Mouse (Mus musculus) CD4-positive, CD25-positive, alpha-beta regulatory T cell, adult 4 months (primary cell): Measurements from ENCODE around the gene Grm8. TPM values are rescaled to one million over a fixed set of nuclear protein-coding genes. Genes with fewer than 3 reads are reported as not detected.

Source experiments
- ATAC-seq: one replicate; pipeline ENCODE4 v1.8.0; 2017
- polyA plus RNA-seq, 2 experiments: library from polyadenylated mRNA; unstranded; fragments of 100-300 nt; shearing (Covaris generic); gene quantifications; one replicate each; pipeline ENCODE4 v1.2.1; 2017

Grm8 gene
- polyA plus RNA-seq: under 1 TPM in 1 of 2 experiments, not detected in 1; 0.51 TPM

DNA sequence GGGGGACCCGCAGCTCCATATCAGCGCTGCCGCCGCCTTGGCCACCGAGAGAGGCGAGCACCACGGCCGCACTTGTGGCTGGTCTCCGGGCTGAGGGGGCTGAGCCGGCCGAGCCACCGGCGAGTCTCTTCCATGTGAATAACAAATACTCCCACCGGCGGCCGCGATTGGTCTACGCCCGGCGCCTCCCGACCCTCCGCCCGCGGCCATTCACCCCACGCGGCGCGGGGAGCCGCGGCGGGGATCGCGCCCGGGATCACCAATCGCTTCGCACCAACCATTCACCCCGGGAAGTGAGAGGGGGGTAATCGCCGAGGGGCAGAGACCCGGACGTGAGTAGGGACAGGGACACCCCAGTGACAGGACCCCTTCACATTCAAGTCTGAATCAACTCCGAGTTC lies at the start of gene Grm8:
Gene Grm8, minus strand, starts transcription at position 178 of the 401 bp plus-strand sequence.
- ATAC-seq: no peak

DNA sequence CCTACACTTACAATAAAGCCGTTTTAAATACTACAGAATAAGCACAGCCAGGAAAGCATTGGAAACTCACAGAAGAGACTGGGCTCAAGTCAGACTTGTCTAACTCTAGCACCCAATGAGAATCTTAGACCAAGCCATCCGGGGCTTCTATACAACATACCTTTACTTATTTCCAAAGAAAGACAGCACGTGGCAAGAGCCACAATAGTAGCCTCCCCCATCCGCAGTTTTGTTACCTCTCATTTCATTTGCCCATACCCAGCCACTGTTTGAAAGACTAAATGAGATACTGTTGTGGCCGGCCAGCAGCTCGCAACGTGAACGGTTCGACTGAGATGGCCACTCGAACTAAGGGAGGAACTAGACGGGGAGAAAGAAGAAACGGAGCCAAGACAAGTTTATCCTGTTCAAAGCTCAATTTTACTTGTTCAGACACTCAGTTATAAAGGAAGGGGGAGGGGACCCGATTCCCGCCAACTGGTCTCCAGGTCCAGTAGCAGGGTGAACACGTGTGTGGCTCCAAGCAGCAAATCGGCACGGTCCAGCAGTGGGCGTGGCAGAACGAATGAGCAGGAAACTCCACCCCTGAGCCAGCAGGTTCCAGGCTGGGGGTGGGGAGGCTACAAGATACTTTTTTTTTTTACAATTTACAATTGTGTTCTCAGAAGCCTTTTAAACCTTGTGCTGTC lies 35.0 kb upstream of the Grm8 start:
- no peak for ATAC-seq

DNA sequence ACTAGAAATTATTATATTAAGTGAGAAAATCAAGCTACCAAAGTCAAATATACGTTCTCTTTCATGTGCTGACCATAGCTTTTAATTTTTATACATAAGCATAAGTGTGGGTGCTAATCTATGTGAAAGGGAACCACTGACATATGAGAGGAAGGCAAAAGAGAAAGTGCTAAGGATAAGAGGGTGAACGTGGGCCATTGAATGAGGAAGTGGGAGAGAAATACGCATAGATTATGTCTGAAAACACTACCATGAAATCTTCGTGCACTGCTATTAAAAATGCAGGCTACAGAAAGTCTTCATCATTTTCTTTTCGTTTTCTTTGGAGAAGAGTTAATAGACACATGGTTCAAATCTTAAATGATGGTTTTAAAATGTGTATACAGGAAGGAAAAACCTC lies 25.4 kb upstream of the Grm8 start:
- no peak for ATAC-seq

DNA sequence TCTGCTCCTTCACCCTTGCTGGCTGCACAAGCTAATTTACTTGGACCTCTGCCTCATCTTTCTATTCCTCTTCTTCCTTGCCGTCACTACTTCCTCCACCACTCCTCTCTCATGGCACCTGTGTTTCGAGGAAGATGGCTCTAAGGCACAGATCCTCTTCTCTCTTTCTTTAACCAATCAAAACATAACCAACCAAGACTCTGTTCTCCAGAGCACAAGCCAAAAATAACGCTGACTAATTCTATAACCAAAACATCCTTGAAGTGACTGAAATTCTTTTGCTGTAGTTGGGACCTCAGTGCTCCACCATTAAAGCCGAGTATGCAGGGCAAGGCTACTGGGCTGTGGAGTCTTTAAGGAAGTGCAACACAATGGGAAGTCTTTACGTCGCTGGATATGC lies 11.5 kb upstream of the Grm8 start:
- no peak for ATAC-seq

DNA sequence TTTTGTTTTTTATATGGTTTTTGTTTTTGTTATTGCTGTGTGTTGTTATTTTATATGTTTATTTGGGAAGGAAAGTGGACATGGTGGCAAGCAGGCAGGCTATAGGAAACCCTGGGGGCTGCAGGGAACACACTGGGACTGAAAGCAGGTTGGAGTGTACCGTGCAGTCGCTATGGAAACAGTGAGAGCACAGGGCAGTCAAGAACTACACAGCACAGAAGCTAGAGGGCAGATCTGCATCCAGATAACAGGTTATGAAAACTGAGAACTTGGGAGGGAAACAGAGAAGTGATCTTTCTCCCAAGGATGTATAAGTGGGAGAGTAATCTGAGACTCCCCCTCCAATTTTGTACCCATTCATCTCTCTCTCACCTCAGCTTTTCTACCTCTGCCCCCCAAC lies 7.4 kb upstream of the Grm8 start:
- ATAC-seq: no peak

DNA sequence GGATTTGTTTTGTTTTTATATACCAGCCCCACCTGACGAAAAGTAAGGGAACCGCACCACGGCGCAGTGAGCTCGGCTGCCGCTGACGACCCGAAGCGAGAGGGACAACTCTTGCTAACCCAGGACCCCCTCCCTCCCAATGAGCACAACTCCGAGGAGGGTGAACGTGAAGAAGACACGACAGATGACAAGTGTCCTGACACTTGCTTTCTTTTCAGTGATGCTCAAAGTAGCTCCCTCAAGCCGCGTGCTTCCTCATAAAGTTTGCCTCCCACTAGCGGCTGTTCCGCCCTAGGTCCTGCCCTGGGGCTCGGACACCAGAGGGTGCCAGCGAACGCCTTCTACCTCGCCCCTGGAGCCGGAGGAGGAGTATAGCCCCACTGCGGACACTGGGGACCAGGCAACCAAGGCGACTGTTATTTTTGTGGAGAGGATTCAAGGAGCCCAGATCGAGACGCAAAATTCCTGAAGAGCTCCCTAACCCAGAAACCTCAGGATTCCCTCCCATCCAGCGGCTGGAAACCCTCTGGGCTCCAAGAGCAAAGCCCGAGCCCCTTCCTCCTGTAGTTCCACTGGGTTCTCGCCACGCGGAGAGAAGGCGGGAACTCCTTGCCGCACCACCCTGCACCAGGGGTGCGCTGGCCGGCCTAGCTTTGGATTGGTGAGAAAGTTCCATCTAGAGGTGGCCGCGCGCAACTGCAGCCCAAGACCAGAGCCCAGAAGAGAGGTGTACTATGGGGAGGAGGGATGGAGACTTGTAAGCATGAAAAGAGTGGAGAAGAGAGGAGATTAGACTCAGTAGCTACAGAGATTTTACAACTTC lies 644 bp upstream of the Grm8 start:
- ATAC-seq: peak; percentile 83

DNA sequence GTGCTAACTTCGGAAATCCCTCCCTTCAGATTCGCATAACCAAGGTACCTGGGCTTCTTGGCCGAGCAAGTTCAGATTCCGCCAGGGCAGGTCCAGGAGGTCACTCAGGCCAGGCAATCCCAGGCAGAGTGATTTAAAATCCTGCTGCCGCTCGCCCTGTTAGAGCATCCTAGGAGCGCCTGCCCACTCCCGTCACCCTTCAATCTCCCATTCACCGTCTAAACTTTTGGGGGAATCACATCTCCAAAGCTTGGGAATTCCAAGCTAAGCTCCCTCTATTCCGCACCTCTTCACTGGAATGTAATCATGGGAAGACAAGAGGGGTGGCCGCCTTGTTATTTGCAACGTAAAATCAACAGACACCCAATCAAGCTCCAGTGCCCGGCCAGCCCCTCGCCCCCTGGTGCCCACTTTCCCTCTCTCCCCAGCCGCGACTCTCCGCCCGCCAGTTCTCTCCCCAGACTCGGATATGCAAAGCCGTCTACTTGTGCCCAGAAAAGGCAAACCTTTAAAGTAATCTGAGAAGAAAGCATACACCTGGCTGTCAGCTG lies 652 bp downstream of the Grm8 start:
- ATAC-seq: no peak

DNA sequence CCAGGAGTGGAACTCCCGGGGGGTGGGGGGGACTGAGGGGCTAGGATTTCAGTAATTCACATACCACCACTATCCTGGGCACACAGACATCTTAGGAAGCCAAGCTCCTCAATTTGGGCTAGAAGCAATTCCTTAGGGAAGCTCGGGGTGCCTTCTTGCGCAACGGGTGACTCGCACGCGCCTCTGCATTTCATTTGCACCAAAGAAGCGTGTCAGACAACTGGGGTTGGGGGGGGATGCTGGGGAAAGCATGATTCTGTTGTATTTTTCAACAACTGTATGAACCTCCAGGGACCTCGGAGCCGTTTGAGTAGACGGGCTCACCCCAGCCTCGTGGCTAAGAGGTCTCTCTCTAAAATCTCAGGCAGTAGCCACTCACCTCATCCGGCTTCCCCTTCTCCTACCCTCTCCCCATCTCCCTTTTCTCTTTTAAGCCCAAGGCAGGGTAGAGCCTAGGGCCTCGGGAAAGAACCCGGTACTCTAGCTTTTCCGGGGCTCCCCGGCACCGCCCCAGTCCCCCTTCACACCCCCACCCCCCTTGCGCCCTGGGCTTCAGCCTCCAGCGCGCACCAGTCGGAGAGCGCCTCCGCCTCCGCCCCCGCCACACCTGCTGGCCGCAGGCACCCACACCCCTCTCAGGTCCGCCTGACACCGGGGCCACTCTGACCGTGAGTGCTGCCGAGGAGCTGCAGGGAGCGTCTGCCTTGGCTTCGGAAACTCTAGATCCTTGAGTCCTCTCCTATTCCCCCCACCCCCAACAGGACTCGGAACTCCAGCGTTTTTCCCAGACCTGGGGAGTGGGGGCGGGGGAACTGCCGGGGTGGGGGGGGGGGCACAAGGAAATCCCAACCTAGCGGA lies 1.5 kb downstream of the Grm8 start:
- no peak for ATAC-seq

DNA sequence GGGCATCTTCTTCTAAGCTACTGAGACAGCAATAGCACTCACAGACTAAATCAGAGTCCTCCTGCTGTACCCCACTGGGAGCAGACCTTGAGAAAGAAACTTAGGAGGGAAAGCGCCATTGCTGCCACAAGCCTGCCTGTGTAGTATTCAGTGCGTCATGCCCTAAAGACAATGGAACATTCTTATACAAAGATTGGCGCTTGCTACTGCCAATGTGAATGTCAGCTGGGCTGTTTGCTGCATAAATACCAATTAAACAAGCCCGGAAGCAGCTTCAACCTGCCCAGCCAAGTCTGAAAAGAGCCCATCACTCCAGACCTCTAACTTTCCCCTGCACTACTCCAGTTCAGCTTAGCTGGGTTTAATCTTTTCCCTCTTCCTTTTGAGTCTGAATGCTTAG lies 2.9 kb downstream of the Grm8 start:
- no peak for ATAC-seq

DNA sequence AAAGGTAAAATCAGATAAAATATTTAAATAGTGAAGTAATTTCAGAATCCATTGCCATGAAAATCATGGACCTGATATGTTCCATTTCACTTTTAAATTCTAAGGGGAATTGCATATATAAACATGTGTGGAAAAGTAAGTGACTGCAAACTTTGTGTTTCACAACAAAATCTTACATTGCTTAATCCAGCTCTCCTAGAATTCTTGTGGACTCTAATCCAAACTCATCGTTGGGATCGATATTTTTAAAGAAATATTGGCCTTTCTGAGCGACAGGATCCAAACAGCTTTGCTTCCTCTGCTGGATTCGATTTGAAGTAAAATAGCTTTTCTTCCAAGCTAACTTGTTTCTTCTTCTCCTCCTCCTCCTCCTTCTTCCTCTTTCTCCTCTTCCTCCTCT lies 6.1 kb downstream of the Grm8 start:
- ATAC-seq: no peak

DNA sequence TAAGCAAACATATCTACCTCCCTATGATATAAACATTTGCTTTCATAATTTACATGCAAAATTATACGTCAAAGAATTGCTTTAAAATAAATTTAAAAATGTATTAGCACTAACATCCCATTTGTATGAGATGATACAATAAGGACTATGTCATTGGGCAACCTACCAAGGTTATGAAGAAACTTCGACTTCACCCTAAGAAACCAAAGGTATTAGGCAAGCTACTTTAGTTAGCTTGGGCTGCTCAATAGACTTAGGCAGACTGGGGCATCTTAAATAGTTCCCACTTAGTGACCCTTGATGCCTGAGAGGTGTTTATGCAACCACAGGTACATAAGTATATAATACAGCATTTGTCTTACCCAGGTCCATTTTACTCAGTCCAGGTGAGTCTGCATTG lies 19.5 kb downstream of the Grm8 start:
- no peak for ATAC-seq

DNA sequence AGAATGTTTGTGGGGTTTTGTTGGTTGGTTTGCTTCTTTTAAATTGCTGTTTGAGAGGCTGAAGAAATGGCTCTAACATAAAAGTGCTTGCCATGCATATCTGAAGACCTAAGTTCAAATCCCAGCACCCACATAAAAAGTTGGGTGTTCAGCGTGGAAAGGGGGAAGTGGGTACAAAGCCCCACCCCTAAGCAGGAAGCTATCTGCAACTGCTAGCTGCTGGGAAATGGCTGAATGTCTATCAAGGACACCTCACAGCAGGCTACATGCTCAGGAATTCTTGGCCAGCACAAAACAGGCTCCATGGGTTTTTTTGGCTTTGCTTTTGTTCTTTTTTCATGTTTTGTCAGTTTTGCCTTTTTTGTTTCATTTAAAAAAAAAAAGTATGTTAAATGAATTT lies 20.1 kb downstream of the Grm8 start:
- no peak for ATAC-seq

DNA sequence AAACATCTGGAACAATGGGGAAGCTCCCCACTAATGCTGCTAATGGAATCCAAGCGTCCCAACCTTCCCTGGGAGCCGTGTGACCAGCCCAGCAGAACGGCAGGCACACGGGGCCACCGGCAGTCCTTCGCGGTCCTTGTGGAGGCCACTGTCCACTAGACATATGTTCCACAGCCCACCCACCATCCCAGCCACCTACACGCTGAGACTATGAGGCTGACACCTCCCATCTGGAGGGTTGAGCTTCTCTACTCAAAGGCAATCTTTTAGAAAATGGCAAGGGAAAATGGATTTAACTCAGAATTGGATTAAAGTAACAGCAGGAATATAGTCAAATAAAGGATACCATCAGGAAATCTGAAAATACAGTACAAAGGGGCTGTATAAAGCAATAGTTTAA lies 23.4 kb downstream of the Grm8 start:
- no peak for ATAC-seq

DNA sequence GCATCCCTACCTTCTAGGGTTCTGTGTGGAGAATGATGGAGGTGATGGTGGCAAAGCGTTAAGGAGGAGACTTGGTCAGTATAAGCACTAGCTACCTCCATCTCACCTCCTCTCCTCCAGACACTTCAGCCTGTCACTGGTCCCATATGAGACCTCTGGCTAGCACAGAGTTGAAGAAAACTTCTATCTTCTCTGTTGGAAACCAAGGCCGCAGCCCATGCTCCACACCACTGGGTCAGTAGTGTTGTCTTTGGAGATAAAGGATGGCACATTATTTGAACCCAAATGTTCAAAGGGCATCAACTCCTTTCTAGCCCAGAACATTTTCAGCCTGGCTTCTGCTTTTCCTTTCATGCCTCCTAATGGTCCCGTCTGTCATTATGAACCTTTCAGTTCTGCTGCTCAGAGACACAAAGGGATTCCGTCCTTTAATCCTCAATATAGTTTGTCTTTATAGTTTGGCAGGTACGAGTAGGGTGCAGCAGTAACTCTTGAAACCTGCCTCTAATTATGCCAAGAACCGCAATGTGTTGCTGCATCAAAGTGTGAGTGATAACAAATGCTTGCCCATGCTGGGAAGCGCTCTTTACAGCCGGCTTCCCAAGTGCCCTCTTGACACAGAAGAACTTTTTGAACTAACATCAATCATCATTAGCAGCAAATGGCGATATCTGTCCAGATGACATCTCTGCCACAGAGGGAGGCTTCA lies 32.2 kb downstream of the Grm8 start:
- ATAC-seq: no peak

DNA sequence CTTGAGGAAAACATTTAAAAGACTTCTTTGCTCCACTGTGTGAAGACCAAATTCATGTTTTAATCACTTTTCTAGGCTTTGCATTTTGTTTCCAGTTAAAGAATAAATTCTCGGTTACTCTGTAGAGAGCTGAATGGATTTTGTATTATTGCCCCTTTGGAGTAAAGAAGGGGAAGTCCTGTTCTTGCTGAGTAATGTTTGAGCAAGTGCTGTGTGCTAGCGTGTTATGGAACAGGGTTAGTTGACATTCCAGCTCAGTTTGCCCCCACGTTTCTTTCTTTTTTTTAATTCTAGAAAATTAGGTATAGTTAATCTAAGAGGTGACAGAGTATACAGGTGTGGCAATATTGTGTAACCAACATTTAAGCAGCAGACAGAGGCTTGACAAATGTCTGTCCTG lies 35.0 kb downstream of the Grm8 start:
- ATAC-seq: no peak

DNA sequence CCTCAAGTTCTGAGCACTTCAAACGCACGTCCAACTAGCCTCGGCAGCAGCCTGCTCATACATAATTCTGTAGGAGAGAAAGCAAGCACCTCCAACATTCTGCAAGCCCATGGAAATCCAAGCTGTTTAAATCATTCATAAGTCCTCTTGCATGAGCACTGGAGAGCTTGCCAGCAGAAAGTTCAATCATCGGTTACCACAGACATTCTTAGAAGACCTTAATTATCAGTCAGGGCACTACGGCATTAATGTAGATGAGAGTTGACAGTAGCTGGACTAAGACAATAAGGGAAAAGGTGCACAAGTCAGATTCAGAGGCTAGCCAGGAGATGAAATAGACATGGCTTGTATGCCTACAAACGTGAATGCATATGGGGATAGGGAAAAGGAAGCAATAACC lies 42.5 kb downstream of the Grm8 start:
- no peak for ATAC-seq

DNA sequence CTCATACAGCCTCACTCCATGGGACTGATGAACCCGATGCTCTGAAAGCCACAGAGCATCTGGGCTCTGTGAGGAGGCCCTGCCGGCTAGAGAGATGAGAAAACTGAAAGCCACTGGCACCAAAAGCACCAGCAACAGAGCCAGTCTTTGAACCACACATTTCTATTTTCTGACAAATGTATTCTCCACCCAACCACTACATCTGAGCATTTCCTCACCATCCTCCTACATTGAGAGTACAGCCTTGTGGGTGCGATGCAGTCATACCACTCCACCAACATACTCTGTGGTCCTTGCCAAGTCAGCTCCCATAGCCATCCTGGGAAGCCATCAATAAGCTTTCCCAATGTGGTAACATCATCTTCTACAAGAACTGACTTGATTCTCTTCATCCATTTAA lies 43.1 kb downstream of the Grm8 start:
- no peak for ATAC-seq

DNA sequence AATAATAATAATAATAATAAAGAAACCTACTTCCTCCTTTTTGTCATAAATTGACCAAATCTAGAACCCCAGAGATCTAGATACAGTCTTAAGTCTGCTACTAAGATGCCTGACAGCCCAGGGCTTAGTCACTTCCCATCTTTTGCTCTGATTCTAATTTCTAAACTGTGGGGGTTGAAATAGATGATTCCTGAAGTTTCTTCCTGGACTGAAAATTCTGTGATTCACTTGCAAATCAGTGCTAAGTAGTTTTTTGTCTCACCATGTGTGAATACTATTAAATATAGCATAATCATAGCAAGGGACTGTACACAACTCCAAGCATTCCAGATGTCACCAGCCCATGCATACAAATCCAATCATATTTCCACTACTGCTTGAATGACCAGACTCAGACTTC lies 44.0 kb downstream of the Grm8 start:
- no peak for ATAC-seq

DNA sequence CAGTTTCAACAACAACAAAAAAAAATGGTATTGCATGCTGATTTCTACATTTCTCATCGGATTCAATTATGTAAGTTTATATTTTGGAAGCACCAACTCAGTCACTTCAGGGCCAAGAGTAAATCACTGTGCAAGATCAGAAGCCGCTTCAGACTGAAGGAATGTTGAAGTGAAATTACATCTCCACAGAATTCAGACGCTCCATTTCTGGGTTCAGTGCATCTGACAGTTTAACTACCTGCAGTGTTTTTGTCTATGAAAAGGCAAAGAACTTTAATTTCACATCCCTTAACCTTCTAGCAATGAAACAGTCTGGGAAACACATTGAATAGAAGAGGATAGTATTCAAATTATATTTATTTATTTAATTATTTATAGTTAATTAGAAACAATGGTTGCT lies 59.4 kb downstream of the Grm8 start:
- ATAC-seq: no peak

DNA sequence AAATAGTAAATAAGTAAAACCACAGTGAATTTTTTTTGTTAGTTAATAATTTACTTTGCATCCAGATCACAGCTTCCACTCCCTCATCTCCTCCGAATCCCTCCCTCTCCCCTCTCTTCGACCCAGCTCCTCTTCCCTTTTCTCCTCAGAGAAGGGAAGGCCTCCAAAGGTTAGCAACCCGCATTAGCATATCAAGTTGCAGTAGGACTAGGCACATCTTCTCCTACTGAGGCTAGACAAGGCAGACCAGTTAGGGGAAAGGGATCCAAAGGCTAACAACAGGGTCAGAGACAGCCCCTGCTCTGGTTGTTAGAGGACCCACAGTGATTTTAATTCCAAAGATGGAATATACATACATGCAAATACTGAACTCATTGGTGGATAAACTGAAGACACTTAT lies 60.5 kb downstream of the Grm8 start:
- no peak for ATAC-seq

DNA sequence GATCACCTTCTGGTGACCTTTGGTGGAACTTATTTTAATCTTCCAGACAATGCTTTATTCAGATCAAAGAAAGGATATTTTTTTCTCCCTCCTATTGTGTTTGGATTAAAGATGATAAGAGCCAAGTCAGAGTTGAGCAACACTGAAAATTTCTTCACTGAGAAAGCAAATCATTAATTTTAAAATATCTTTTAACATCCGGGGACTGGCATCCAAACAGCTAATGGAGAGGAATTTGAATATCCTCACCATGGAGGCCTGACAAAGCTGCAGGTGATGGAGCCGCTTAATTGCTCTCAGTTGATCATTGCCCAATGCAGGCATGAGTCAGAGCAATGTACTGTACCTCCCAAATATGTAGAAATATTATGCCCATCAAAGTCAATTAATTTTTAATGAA lies 83.0 kb downstream of the Grm8 start:
- no peak for ATAC-seq

DNA sequence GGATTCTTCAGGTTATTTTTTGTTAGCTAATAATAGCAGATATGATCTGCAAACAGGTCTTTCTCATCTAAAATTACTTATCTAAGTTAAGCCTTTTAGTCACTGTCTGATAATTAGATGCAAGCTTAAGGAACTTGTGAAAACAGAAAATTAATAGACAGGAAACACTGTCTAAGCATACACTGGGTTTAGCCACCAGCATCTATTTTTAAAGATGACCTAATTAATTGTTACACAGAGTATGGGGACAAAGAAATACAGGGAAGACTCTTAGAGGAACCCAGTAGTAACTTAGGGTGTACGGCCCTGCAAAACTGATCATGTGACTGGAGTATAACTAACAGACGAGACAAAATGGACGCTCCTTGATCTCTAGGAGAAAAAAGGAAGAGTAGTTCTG lies 92.6 kb downstream of the Grm8 start:
- ATAC-seq: no peak

DNA sequence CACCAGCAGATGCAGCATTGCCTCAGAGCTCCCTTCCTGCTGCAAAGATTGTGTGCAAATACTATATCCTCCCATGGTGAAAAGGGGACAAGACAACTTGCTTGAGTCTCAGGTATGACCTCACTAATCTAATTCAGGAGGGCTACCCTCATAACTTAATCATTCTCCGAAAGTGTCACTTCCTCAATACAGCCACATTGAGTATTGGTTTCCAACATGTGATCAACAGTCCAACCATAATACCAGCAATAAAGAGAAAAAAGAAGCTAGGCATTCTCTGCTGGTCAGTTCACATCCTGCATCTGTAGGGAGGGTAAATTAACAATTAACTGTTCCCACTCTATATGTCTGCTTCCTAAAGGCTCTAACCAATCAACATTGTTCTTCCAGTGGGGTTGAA lies 94.2 kb downstream of the Grm8 start:
- no peak for ATAC-seq
